Mouse (Mus musculus) heart, embryonic 15.5 days (tissue): ENCODE measurements around the gene Phf12. TPM values are rescaled to one million over a fixed set of nuclear protein-coding genes. Genes with fewer than 3 reads are reported as not detected.

ENCODE experiments used
- ATAC-seq: fragments of 200-750 bp; cut with Nextera tagmentation; replicated peaks from 2 replicates; pipeline ENCODE4 v1.8.0; 2017; ENCODE audit warnings: low read depth, moderate TSS enrichment; ENCODE audit not compliant: insufficient number of reproducible peaks, insufficient read depth, low FRiP score
- H3K27ac ChIP-seq: fragments of 300-500 bp; sonication (generic); 2 replicates; pipeline ENCODE4 v1.5.1; 2015; ENCODE audit warnings: mild to moderate bottlenecking, inconsistent platforms
- H3K27me3 ChIP-seq: fragments of 300-500 bp; sonication (generic); 2 replicates; pipeline ENCODE4 v1.6.1; 2015; ENCODE audit warnings: inconsistent platforms
- H3K36me3 ChIP-seq: fragments of 300-500 bp; sonication (generic); 2 replicates; pipeline ENCODE4 v1.6.1; 2015; ENCODE audit warnings: mild to moderate bottlenecking, inconsistent platforms
- H3K4me1 ChIP-seq: fragments of 300-500 bp; sonication (generic); replicated peaks from 2 replicates; pipeline ENCODE4 v1.6.1; 2015; ENCODE audit warnings: inconsistent platforms
- H3K4me2 ChIP-seq: fragments of 300-500 bp; sonication (generic); 2 replicates; pipeline ENCODE4 v1.6.1; 2015; ENCODE audit warnings: inconsistent platforms, mild to moderate bottlenecking, moderate library complexity
- H3K4me3 ChIP-seq: fragments of 300-500 bp; sonication (generic); 2 replicates; pipeline ENCODE4 v1.5.1; 2015; ENCODE audit warnings: mild to moderate bottlenecking, inconsistent platforms
- H3K9ac ChIP-seq: fragments of 300-500 bp; sonication (generic); 2 replicates; pipeline ENCODE4 v1.6.1; 2015; ENCODE audit warnings: mild to moderate bottlenecking, inconsistent platforms
- H3K9me3 ChIP-seq: fragments of 300-500 bp; sonication (generic); replicated peaks from 2 replicates; pipeline ENCODE4 v1.6.1; 2016; ENCODE audit warnings: inconsistent platforms
- WGBS: fragments of 180-500 bp; shearing (Covaris S2); methylation state at CpG from one replicate; pipeline ENCODE4 v1.1.7; 2015; ENCODE audit warnings: mixed read lengths; 5-methylcytosine and 5-hydroxymethylcytosine counted together
- polyA plus RNA-seq: library from polyadenylated mRNA; unstranded; fragments of >200 nt; fragmentation: Nextera tagmentation; extraction: Ambion mirVana; gene quantifications from 2 replicates; pipeline ENCODE4 v1.2.1, GENCODE M21; 2015

Phf12 gene
- polyA plus RNA-seq, 1 experiment from 2014 or later = 9.6 TPM

DNA sequence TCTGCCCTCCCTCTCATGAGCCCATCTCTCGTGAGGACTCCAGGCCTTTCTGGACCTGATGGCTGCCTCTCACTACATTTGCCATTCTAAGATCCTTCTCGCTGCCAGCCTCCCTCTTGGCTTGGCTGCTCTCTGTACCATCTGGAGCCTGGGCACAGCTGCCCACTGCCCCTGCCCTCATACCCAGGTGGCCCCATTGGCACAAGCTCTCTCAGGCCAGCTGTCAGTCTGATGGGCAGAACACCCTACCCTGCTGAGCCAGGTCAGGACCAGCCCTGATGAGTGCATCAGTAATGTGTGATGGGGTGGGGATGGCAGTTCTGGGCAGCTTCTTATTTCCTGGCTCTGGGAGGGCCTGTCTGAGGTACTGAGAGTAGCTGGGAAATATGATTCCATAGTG lies 24.3 kb upstream of the Phf12 start:
- WGBS = 65% methylated on average over 2 of the region's 2 CpGs
- Histone ChIP-seq H3K36me3 (no peaks in the 10 kb centered on the region), H3K9ac (no peak overlapping the region), H3K9me3 (no peaks in the 10 kb centered on the region), H3K27me3 (peaks cover 43% of the 10 kb centered on the region), H3K4me1 (0 out of 2 replicates have a peak, but pooled peaks cover 5% of the 10 kb centered on the region), H3K4me2 (no peak overlapping the region), H3K27ac (no peak overlapping the region), H3K4me3 (no peak overlapping the region)
- ATAC-seq = no peak

DNA sequence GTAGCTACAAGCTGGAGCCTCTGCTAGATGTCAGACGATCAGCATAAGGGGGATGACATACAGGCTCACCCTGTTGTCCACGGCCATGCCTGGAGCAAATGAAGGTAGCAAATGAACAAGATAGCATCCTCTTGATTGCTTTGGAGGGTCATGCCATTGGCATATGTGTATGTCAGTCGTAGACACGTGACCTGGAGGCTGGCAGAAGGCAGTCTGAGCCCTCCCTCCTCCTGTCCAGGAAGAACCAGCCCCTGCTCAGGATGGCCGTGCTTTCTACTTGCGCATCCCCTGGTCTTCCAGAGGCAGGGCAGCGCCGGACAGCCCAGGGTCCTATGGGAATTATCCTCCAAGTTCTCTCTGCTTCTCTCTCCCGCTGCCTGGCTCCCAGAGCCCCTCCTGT lies 23.6 kb upstream of the Phf12 start:
- Histone ChIP-seq H3K4me1 (0 out of 2 replicates have a peak, but pooled peaks cover 5% of the 10 kb centered on the region), H3K4me3 (no peak overlapping the region), H3K36me3 (no peaks in the 10 kb centered on the region), H3K4me2 (no peak overlapping the region), H3K27ac (no peak overlapping the region), H3K9ac (no peak overlapping the region), H3K9me3 (no peaks in the 10 kb centered on the region), H3K27me3 (peaks cover 36% of the 10 kb centered on the region)
- no peak for ATAC-seq
- 46% methylated on average over 9 of the region's 9 CpGs for WGBS

DNA sequence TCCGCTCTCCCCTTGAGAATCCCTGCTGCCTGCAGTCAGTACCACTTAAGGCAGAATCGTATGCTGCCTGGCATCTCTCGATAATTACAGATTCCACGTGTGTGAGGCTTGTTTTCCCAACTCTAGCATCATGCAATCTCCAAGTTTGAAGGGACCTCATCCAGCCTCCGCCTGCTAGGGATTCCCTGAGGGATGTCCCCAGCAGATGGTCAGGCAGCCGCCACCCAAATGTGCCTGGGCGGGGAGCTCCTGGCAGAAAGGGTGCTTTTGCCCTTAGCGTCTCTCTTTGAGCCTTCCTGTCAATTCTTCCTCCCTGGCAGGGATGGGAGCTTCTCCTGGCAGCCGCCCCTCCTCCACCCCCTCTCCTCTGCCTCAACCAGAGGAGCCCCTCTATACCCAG lies 22.4 kb upstream of the Phf12 start:
- Histone ChIP-seq H3K4me2 (no peak overlapping the region), H3K9ac (no peak overlapping the region), H3K4me3 (no peak overlapping the region), H3K36me3 (no peaks in the 10 kb centered on the region), H3K27ac (no peak overlapping the region), H3K9me3 (no peaks in the 10 kb centered on the region), H3K4me1 (peaks cover 13% of the 10 kb centered on the region), H3K27me3 (peaks cover 33% of the 10 kb centered on the region)
- no peak for ATAC-seq
- WGBS = 52% methylated on average over 9 of the region's 9 CpGs

DNA sequence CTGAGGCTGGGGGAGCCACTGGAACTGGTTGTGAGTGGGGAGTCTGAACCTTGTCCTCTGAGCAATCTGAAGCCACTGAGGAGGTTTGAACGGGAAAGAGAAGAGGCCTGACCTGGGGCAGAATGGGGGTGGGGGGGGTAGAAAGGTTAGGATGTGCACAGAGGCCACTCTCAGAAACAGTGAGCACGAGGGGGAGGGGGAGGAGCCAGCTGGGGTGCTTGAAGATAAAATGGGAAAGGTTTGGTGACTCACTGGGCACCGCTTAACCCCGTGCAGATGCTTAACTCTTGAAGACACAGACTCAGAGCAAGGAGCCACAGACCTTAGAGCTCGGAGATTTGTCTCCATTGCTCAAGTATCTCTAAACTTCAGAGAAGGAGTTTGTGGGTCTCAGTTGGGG lies 21.7 kb upstream of the Phf12 start:
- Histone ChIP-seq H3K9me3 (no peaks in the 10 kb centered on the region), H3K27ac (no peak overlapping the region), H3K9ac (no peak overlapping the region), H3K4me1 (peaks cover 19% of the 10 kb centered on the region), H3K4me2 (no peak overlapping the region), H3K36me3 (no peaks in the 10 kb centered on the region), H3K4me3 (no peak overlapping the region), H3K27me3 (peaks cover 32% of the 10 kb centered on the region)
- no peak for ATAC-seq
- 28% methylated on average over 5 of the region's 5 CpGs for WGBS

DNA sequence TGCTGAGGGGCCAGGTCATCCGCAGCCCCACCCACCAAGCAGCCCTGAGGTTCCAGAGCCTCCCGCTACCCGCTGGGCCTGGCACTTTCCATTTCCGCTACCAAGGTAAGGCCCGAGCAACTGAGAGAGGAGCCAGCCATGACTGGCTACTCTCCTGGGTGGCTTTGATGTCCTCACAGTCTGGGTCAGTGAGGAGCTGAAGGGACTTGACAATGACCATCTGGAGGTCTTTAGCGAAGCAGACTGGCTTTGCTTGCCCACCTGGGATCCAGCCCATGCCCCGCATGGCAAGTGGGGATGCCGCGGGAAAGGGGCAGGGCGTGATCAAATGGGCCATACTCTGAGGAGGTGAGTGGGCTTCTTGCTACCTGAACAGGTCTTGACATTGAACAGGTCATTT lies 19.6 kb upstream of the Phf12 start:
- Histone ChIP-seq H3K4me2 (no peak overlapping the region), H3K9ac (no peak overlapping the region), H3K36me3 (no peaks in the 10 kb centered on the region), H3K9me3 (no peaks in the 10 kb centered on the region), H3K27ac (no peak overlapping the region), H3K4me3 (no peak overlapping the region), H3K4me1 (peaks cover 20% of the 10 kb centered on the region), H3K27me3 (peaks cover 41% of the 10 kb centered on the region)
- 90% methylated on average over 10 of the region's 10 CpGs for WGBS
- no peak for ATAC-seq

DNA sequence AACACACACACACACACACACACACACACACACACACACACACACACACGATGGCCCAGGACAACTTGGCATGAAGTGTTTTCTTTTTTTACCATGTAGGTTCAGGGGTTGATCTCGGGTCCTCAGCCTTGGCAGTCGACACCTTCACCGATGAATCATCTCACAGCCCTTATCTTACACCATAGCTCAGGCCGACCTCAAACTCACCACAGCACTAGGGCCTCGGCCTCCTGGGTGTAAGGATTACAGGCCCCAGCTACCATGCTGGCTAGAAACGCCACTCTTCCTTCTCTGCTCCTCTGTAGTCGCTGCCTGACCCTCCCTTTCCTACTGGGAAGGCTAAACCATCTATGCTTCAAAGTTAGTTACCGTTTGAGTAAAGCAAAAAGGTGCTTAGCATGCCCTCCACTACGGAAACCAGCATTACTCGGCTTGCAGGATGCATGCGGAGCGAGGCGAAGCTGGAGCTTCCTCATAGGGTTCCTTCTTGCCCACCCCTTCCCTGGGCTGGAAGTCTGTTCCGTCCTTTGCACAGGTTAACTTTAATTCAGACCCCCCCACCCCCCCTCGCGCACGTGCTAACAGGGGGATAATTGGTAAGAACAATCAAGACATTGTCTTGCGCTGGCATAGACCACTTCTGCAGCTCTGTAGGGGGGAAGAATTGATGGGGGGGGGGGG lies 18.0 kb upstream of the Phf12 start:
- H3K9me3 ChIP-seq = no peaks in the 10 kb centered on the region
- H3K27ac ChIP-seq = no peak overlapping the region
- H3K4me3 ChIP-seq = no peak overlapping the region
- WGBS = 27% methylated on average over 19 of the region's 19 CpGs
- H3K4me2 ChIP-seq = no peak overlapping the region
- ATAC-seq = no peak
- no peak overlapping the region for H3K9ac ChIP-seq
- H3K36me3 ChIP-seq = no peaks in the 10 kb centered on the region
- peaks cover 35% of the 10 kb centered on the region for H3K27me3 ChIP-seq
- peaks cover 16% of the 10 kb centered on the region for H3K4me1 ChIP-seq

DNA sequence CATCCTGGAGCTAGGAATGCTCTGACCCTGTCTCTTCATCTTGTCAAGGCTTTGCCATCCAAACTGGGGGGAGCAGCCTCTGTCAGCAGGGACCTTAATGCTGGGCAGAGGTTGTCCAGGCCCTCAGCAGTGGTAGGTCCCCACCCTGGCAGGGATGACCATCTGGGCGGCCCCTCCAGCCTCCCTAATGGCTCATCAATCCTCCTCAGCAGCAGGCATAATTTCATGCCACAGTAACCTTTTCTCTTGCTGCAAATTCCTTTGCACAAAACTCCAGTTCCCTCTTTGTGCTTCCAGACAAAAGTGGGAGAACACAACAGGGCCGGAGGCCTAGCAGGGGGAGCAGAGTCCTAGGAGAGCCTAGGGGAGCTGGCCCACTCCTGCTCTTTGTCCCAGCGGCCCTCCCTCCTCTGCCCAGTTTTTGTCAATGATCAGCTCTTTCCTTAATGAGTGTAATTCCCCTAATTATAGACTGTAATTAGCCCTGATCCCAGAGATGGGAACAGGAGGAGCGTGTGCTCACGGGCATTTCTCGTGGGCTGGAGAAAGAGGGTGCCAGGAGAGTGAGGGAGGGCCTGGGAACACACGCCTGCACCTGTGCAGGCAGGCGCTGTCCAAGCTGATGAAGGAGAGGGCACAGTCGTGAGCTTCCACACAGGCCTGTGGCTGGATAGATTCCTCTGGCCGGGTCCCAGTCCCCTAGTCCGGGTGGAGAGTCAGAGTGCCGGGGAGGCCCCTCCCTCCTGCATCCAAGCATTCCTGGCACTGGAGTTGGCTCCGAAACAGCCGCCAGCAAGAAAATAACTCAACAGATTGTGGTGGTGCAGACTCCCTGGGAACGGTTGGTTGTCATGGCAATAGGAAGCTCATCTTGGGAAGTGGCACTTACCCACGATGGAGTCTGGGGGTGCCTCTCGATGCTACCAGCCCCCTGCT lies 17.2 kb upstream of the Phf12 start:
- 31% methylated on average over 17 of the region's 17 CpGs for WGBS
- no peaks in the 10 kb centered on the region for H3K36me3 ChIP-seq
- peaks cover 16% of the 10 kb centered on the region for H3K4me1 ChIP-seq
- no peak overlapping the region for H3K27ac ChIP-seq
- no peak overlapping the region for H3K4me2 ChIP-seq
- H3K27me3 ChIP-seq = peaks cover 35% of the 10 kb centered on the region
- no peak overlapping the region for H3K4me3 ChIP-seq
- H3K9me3 ChIP-seq = no peaks in the 10 kb centered on the region
- H3K9ac ChIP-seq = no peak overlapping the region
- ATAC-seq = no peak; the same call in 1 of the 2 replicates

DNA sequence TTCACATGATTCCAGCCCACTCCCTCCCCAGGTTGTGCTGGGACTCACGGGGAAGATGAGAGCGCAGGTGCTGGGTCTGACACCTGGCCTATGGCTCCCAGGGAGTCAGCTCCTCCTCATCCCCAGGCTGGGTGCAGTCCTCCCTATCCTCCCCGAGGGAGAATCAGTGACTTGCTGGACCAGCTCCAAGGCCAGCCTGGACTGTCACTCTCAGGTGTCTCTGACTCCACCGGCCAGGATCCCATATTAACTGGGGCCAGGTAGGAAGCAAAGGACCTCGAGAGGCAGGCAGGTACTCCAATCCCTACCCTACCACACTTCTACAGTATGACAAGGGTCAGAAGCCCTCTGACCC lies 16.5 kb upstream of the Phf12 start:
- WGBS = 58% methylated on average over 5 of the region's 5 CpGs
- no peaks in the 10 kb centered on the region for H3K9me3 ChIP-seq
- H3K27me3 ChIP-seq = peaks cover 35% of the 10 kb centered on the region
- no peak overlapping the region for H3K4me3 ChIP-seq
- no peaks in the 10 kb centered on the region for H3K36me3 ChIP-seq
- no peak overlapping the region for H3K9ac ChIP-seq
- no peak overlapping the region for H3K4me2 ChIP-seq
- H3K4me1 ChIP-seq = peaks cover 16% of the 10 kb centered on the region
- H3K27ac ChIP-seq = no peak overlapping the region
- ATAC-seq = 0 out of 2 replicates have a peak, but pooled peaks have one; percentile 30

DNA sequence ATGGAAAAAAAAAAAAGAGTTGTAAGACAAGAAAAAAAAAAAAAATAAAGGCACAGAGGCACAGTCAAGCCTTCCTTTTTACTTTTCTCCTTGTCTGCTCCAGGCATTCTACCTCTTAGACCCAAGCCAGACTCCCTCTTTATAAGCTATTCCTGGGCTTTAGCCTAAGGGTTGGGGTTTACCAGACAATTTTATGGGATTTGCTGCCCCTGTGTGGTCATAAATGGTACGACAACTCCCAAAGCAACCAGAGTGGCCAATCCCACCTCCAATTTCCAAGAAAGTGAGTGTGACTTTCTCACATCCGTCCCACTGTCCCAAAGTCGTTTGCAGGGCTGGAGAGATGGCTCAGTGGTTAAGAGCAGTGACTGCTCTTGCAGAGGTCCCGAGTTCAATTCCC lies 15.4 kb upstream of the Phf12 start:
- Histone ChIP-seq H3K4me3 (no peak overlapping the region), H3K27ac (no peak overlapping the region), H3K27me3 (peaks cover 44% of the 10 kb centered on the region), H3K36me3 (no peaks in the 10 kb centered on the region), H3K4me2 (no peak overlapping the region), H3K4me1 (peaks cover 16% of the 10 kb centered on the region), H3K9me3 (no peaks in the 10 kb centered on the region), H3K9ac (no peak overlapping the region)
- WGBS = under 1% methylated on average over 4 of the region's 4 CpGs
- no peak for ATAC-seq

DNA sequence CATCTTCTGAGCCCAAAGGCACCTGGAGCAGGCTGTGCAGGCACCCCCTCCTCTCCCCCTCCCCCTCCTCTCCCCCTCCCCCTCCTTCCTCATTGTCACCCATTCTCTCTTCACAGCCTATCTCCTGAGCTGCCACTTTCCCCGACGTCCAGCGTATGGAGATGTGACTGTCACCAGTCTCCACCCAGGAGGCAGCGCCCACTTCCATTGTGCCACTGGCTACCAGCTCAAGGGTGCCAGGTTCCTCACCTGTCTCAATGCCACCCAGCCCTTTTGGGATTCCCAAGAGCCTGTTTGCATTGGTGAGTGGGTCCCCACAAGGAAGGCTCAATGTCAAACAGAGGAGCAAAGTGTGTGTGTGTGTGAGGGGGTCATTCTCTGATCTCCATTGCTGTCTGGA lies 13.8 kb upstream of the Phf12 start:
- no peak for ATAC-seq
- Histone ChIP-seq H3K36me3 (no peaks in the 10 kb centered on the region), H3K4me3 (no peak overlapping the region), H3K9me3 (no peaks in the 10 kb centered on the region), H3K9ac (no peak overlapping the region), H3K4me2 (no peak overlapping the region), H3K27ac (no peak overlapping the region), H3K27me3 (peaks cover 54% of the 10 kb centered on the region), H3K4me1 (peaks cover 16% of the 10 kb centered on the region)
- WGBS = 70% methylated on average over 4 of the region's 4 CpGs

DNA sequence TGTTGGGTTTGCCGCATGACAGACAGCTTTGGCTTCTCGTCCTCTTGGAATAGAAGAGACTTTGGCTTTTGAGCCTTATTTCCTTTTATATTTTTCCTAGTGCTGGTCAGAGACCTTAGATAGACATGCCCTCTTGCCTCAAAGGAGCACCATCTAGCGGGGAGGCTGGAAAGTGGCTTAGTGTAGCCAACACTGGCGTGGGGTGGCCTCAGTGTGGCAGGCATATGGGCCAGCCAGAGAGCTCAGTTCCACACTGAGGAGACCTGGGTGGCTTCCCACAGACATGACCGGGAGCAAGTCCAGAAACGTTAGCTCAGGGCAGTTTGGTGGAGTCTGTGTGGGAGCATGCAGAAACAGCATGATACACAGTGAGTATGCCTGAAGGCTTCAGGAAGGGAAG lies 11.8 kb upstream of the Phf12 start:
- H3K36me3 ChIP-seq = no peaks in the 10 kb centered on the region
- WGBS = 71% methylated on average over 6 of the region's 6 CpGs
- H3K9ac ChIP-seq = no peak overlapping the region
- H3K4me2 ChIP-seq = no peak overlapping the region
- peaks cover 3% of the 10 kb centered on the region for H3K4me1 ChIP-seq
- no peaks in the 10 kb centered on the region for H3K9me3 ChIP-seq
- H3K27ac ChIP-seq = no peak overlapping the region
- H3K27me3 ChIP-seq = peaks cover 70% of the 10 kb centered on the region
- no peak for ATAC-seq
- H3K4me3 ChIP-seq = no peak overlapping the region
